Mouse (Mus musculus) stomach, postnatal 0 days (tissue): ENCODE data around the gene Atxn7l1. TPM values are rescaled to one million over a fixed set of nuclear protein-coding genes. Genes with fewer than 3 reads are reported as not detected.

Source experiments
- ATAC-seq: fragments of 200-750 bp; cut with Nextera tagmentation; 2 replicates; pipeline ENCODE4 v1.8.0; 2017; ENCODE audit not compliant: low FRiP score, low TSS enrichment
- DNase-seq: peaks from one replicate; pipeline ENCODE4 v3.0.0-alpha.2; 2016; ENCODE audit warnings: low spot score
- H3K27ac ChIP-seq: fragments of 300-500 bp; sonication (generic); replicated peaks from 2 replicates; pipeline ENCODE4 v1.5.1; 2014; ENCODE audit warnings: mild to moderate bottlenecking, control low read depth
- H3K27me3 ChIP-seq: fragments of 300-500 bp; sonication (generic); 2 replicates; pipeline ENCODE4 v1.6.1; 2014; ENCODE audit warnings: low read length; ENCODE audit not compliant: control insufficient read depth, insufficient read depth
- H3K36me3 ChIP-seq: fragments of 300-500 bp; sonication (generic); 2 replicates; pipeline ENCODE4 v1.6.1; 2014; ENCODE audit warnings: low read length, mixed read lengths; ENCODE audit not compliant: control insufficient read depth, insufficient read depth
- H3K4me1 ChIP-seq: fragments of 300-500 bp; sonication (generic); replicated peaks from 2 replicates; pipeline ENCODE4 v1.6.1; 2014; ENCODE audit warnings: antibody characterized with exemption; ENCODE audit not compliant: control insufficient read depth, insufficient read depth
- H3K4me2 ChIP-seq: fragments of 300-500 bp; sonication (generic); replicated peaks from 2 replicates; pipeline ENCODE4 v1.6.1; 2014; ENCODE audit warnings: low read depth, mild to moderate bottlenecking, control low read depth, moderate library complexity
- H3K4me3 ChIP-seq: fragments of 300-500 bp; sonication (generic); 2 replicates; pipeline ENCODE4 v1.5.1; 2014; ENCODE audit warnings: low read depth, low read length, control low read depth
- H3K9ac ChIP-seq: fragments of 300-500 bp; sonication (generic); 2 replicates; pipeline ENCODE4 v1.6.1; 2014; ENCODE audit warnings: mild to moderate bottlenecking, low read length, control low read depth, mixed read lengths
- H3K9me3 ChIP-seq: fragments of 300-500 bp; sonication (generic); 2 replicates; pipeline ENCODE4 v1.6.1; 2016; ENCODE audit warnings: low read length; ENCODE audit not compliant: control insufficient read depth
- CTCF ChIP-seq: IDR thresholded peaks from 2 replicates; pipeline ENCODE4 v1.5.1; 2016; ENCODE audit warnings: antibody characterized with exemption, low read depth, mild to moderate bottlenecking, moderate library complexity
- EP300 ChIP-seq: optimal IDR thresholded peaks from 2 replicates; pipeline ENCODE3; 2016; ENCODE audit warnings: antibody characterized with exemption
- WGBS: fragments of 180-500 bp; shearing (Covaris S2); extraction: QIAGEN DNeasy Blood & Tissue Kit; methylation state at CpG from one replicate; pipeline ENCODE4 v1.1.7; 2014; 5-methylcytosine and 5-hydroxymethylcytosine counted together
- polyA plus RNA-seq: library from polyadenylated mRNA; unstranded; fragments of >200 nt; fragmentation: Nextera tagmentation; extraction: Ambion mirVana; gene quantifications from 2 replicates; pipeline ENCODE4 v1.2.1, GENCODE M21; 2015

Gene Atxn7l1
- polyA plus RNA-seq, 1 experiment from 2014 or later = 4.7 TPM

- Histone ChIP-seq H3K4me1 (no peaks in the 10 kb centered on the region), H3K9me3 (no peaks in the 10 kb centered on the region), H3K4me3 (no peak overlapping the region), H3K4me2 (no peak overlapping the region), H3K27ac (no peak overlapping the region), H3K36me3 (no peaks in the 10 kb centered on the region), H3K9ac (no peak overlapping the region), H3K27me3 (no peaks in the 10 kb centered on the region)
- ATAC-seq = no peak
- 62% methylated on average over 9 of the region's 9 CpGs for WGBS
- DNase-seq = no peak
- TF ChIP-seq CTCF (no peak), EP300 (no peak)
Observed at GRCm38 (mm10) chr12:33253206-33253605, 105.7 kb downstream of the Atxn7l1 start.

DNA sequence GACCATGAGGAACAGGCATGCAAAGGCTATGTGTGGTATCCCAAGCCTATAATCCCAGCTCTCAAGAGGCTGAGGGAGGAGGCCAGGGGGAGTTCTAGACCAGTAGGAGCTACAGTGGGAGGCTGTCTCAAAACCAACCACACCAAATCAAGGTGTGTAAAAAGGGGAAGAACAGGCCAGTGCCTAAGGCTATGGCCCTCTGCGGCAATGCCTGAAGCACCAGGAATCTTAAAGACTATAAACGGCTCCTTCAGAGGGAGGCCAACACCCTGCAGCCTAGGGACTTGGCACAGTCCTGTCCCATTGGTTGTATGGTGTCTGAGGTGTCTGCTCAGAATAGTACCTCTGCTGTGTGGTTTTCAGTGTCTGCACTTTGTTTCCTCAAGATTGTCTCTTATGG, 107.8 kb downstream of the Atxn7l1 start:
- 76% methylated on average over 2 of the region's 2 CpGs for WGBS
- Histone ChIP-seq H3K9me3 (no peaks in the 10 kb centered on the region), H3K27me3 (no peaks in the 10 kb centered on the region), H3K9ac (no peak overlapping the region), H3K4me3 (no peak overlapping the region), H3K4me1 (no peaks in the 10 kb centered on the region), H3K36me3 (0 out of 2 replicates have a peak, but pooled peaks cover 4% of the 10 kb centered on the region), H3K27ac (no peak overlapping the region), H3K4me2 (no peak overlapping the region)
- DNase-seq = no peak
- TF ChIP-seq CTCF (no peak), EP300 (no peak)
- ATAC-seq = no peak

GRCm38 (mm10) chr12:33256426-33256825, 108.9 kb downstream of the Atxn7l1 start:
- no peak overlapping the region for H3K27ac ChIP-seq
- no peaks in the 10 kb centered on the region for H3K4me1 ChIP-seq
- no peak for DNase-seq
- no peak overlapping the region for H3K9ac ChIP-seq
- H3K36me3 ChIP-seq = 0 out of 2 replicates have a peak, but pooled peaks cover 4% of the 10 kb centered on the region
- H3K9me3 ChIP-seq = no peaks in the 10 kb centered on the region
- no peak overlapping the region for H3K4me2 ChIP-seq
- no peak for ATAC-seq
- TF ChIP-seq CTCF (no peak), EP300 (no peak)
- 91% methylated on average over 6 of the region's 6 CpGs for WGBS
- H3K27me3 ChIP-seq = no peaks in the 10 kb centered on the region
- H3K4me3 ChIP-seq = no peak overlapping the region

DNA sequence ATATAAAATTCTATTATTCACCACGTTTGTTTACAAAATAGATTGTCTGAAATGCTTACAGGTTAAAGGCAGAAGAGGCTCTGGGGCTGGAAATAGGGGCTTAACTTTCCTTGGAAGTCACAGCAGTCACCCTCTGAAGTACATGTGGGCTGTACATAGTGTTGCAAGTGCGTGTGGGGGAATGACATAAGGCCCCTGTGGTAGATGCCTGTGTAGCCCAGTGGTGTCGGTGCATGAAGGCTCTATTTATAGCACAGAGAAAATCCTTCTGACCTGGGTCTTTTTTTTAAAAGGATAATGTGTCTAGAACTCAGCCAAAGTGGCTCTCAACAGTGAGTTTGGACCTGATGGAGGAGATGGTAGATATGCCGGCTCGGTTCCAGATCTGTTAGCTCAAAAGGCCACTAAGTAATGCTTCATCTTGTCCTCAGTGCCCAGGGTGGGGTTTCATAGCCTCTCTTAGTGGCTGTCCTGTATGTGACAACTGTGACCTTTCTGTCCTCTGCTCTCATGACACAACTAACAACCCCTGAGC, 111.6 kb downstream of the Atxn7l1 start:
- Histone ChIP-seq H3K27ac (no peak overlapping the region), H3K9ac (no peak overlapping the region), H3K9me3 (no peaks in the 10 kb centered on the region), H3K27me3 (no peaks in the 10 kb centered on the region), H3K4me3 (no peak overlapping the region), H3K4me2 (no peak overlapping the region), H3K36me3 (0 out of 2 replicates have a peak, but pooled peaks cover 4% of the 10 kb centered on the region), H3K4me1 (no peaks in the 10 kb centered on the region)
- TF ChIP-seq EP300 (no peak), CTCF (no peak)
- no peak for ATAC-seq
- 85% methylated on average over 5 of the region's 5 CpGs for WGBS
- DNase-seq = no peak

DNA sequence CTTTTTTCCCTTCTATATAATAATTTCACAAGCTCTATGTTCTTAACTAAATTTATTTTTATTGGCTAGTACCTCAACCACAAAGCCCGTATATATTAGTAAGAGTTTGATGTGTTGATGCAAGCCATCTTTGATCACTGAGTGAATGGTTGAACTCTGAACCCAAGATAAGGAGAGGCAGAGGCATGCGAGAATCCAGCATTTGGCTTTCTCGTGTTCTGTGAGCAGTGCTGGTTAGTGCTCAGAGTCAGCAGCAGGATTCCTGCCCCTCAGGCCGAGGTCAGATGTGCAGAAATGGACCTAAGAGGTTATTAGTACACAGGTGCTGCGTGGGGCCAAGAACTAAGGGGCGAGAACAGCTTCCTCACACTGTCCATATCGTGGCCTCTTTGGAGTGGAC, 113.1 kb downstream of the Atxn7l1 start:
- WGBS = 64% methylated on average over 7 of the region's 7 CpGs
- H3K27ac ChIP-seq = no peak overlapping the region
- no peaks in the 10 kb centered on the region for H3K9me3 ChIP-seq
- TF ChIP-seq CTCF = no peak
- no peak for TF ChIP-seq EP300
- H3K4me2 ChIP-seq = no peak overlapping the region
- H3K27me3 ChIP-seq = no peaks in the 10 kb centered on the region
- H3K9ac ChIP-seq = no peak overlapping the region
- ATAC-seq (no peak), DNase-seq (no peak)
- no peaks in the 10 kb centered on the region for H3K4me1 ChIP-seq
- 0 out of 2 replicates have a peak, but pooled peaks cover 4% of the 10 kb centered on the region for H3K36me3 ChIP-seq
- H3K4me3 ChIP-seq = no peak overlapping the region

GRCm38 (mm10) chr12:33265877-33266276, 118.4 kb downstream of the Atxn7l1 start:
- 93% methylated on average over 11 of the region's 11 CpGs for WGBS
- ATAC-seq (no peak), DNase-seq (no peak)
- Histone ChIP-seq H3K4me2 (no peak overlapping the region), H3K27ac (no peak overlapping the region), H3K36me3 (no peaks in the 10 kb centered on the region), H3K4me3 (no peak overlapping the region), H3K4me1 (no peaks in the 10 kb centered on the region), H3K9me3 (no peaks in the 10 kb centered on the region), H3K27me3 (no peaks in the 10 kb centered on the region), H3K9ac (no peak overlapping the region)
- no peak for TF ChIP-seq CTCF
- TF ChIP-seq EP300 = no peak
